Mouse (Mus musculus) liver, embryonic 11.5 days (tissue): ENCODE measurements around the gene Zfp846. TPM values are rescaled to one million over a fixed set of nuclear protein-coding genes. Genes with fewer than 3 reads are reported as not detected.

Experiments
- polyA plus RNA-seq: library from polyadenylated mRNA; unstranded; fragments of >200 nt; fragmentation: Nextera tagmentation; extraction: Ambion mirVana; gene quantifications from 2 replicates; pipeline ENCODE4 v1.2.1, GENCODE M21; 2014

The Zfp846 gene
- polyA plus RNA-seq, 1 experiment from 2014 or later: 7.0 TPM

Other genes starting within 250 kb of the Zfp846 start
- gene Olfr18, start 245.2 kb upstream of the Zfp846 start, polyA plus RNA-seq: not detected in 2 replicates
- 22.9 and 24.4 TPM in 2 replicates for gene Zfp560, start 196.1 kb upstream of the Zfp846 start, polyA plus RNA-seq
- gene Zfp26, start 121.1 kb upstream of the Zfp846 start, polyA plus RNA-seq: 15.1 and 16.4 TPM in 2 replicates
- 14.9 and 15.3 TPM in 2 replicates for gene Zfp426, start 88.5 kb upstream of the Zfp846 start, polyA plus RNA-seq
- 49.2 TPM in 2 replicates for gene Zfp266, start 59.9 kb upstream of the Zfp846 start, polyA plus RNA-seq
- 324 and 349 TPM in 2 replicates for gene Ubl5, start 61.6 kb downstream of the Zfp846 start, polyA plus RNA-seq
- gene Fbxl12, start 63.5 kb downstream of the Zfp846 start, polyA plus RNA-seq: 8.1 and 9.1 TPM in 2 replicates
- gene Pin1, start 70.8 kb downstream of the Zfp846 start, polyA plus RNA-seq: 58.8 and 59.7 TPM in 2 replicates
- gene Olfm2, start 165.1 kb downstream of the Zfp846 start, polyA plus RNA-seq: 1.2 and 1.3 TPM in 2 replicates
- gene Col5a3, start 233.8 kb downstream of the Zfp846 start, polyA plus RNA-seq: 0.05 TPM in 2 replicates
- not detected in 2 replicates for gene Rdh8, start 237.2 kb downstream of the Zfp846 start, polyA plus RNA-seq